Mouse (Mus musculus) forebrain, embryonic 15.5 days (tissue): ENCODE measurements around the gene Ctsc. TPM values are rescaled to one million over a fixed set of nuclear protein-coding genes. Genes with fewer than 3 reads are reported as not detected.

Experiments
- ATAC-seq: fragments of 200-750 bp; cut with Nextera tagmentation; replicated peaks from 2 replicates; pipeline ENCODE4 v1.8.0; 2017; ENCODE audit warnings: mild to moderate bottlenecking, moderate TSS enrichment, moderate library complexity
- H3K27ac ChIP-seq: fragments of 300-500 bp; sonication (generic); replicated peaks from 2 replicates; pipeline ENCODE4 v1.5.1; 2015; ENCODE audit warnings: mild to moderate bottlenecking, inconsistent platforms
- H3K27me3 ChIP-seq: fragments of 300-500 bp; sonication (generic); 2 replicates; pipeline ENCODE4 v1.6.1; 2015; ENCODE audit warnings: inconsistent platforms
- H3K36me3 ChIP-seq: fragments of 300-500 bp; sonication (generic); 2 replicates; pipeline ENCODE4 v1.6.1; 2015; ENCODE audit warnings: mild to moderate bottlenecking, inconsistent platforms
- H3K4me1 ChIP-seq: fragments of 300-500 bp; sonication (generic); 2 replicates; pipeline ENCODE4 v1.6.1; 2015; ENCODE audit warnings: inconsistent platforms
- H3K4me2 ChIP-seq: fragments of 300-500 bp; sonication (generic); replicated peaks from 2 replicates; pipeline ENCODE4 v1.6.1; 2015; ENCODE audit warnings: mild to moderate bottlenecking, inconsistent platforms
- H3K4me3 ChIP-seq: fragments of 300-500 bp; sonication (generic); 2 replicates; pipeline ENCODE4 v1.5.1; 2015; ENCODE audit warnings: mild to moderate bottlenecking, inconsistent platforms
- H3K9ac ChIP-seq: fragments of 300-500 bp; sonication (generic); replicated peaks from 2 replicates; pipeline ENCODE4 v1.6.1; 2015; ENCODE audit warnings: mild to moderate bottlenecking, inconsistent platforms
- H3K9me3 ChIP-seq: fragments of 300-500 bp; sonication (generic); 2 replicates; pipeline ENCODE4 v1.6.1; 2016; ENCODE audit warnings: inconsistent platforms
- WGBS: fragments of 180-500 bp; shearing (Covaris S2); methylation state at CpG from one replicate; pipeline ENCODE4 v1.1.7; 2015; ENCODE audit warnings: mixed read lengths; 5-methylcytosine and 5-hydroxymethylcytosine counted together
- polyA plus RNA-seq: library from polyadenylated mRNA; unstranded; fragments of >200 nt; fragmentation: Nextera tagmentation; extraction: Ambion mirVana; gene quantifications from 2 replicates; pipeline ENCODE4 v1.2.1, GENCODE M21; 2015

Ctsc gene
- polyA plus RNA-seq, 1 experiment from 2014 or later, result 10.7 TPM

DNA sequence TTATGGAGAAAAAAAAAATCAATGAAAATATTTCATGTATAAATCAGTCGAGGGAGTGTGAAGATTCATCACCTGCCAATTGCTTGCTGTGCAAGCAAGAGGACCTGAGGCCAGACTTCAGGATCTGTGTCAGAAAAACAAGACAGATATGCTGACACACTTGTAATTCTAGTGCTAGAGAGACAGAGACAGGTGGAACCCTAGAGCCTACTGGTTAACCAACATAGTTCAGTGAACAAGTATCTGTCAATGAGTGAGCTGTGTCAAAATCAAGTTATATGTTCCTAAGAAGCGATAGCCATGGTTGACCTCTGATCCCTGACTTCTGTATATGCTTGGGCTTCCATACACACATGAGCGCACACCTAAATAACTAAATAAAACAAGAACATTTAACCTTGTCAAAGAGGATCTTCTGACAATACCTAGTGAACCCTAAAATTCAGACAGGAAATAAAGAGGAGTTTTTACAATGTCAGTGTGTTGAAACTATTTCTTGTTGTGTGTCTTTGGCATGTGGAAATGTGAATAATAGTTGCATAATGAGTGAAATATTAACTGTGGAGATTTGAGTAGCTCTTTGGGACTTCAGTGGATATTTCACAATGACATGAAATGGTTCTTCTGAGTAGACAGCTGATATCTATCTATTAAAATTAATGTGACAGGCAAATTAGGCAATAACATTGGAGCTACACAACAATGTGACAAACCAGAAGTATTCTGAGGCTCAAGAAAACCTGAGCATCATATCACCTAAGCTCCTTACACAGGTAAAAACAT lies 32.7 kb downstream of the Ctsc start:
- Histone ChIP-seq H3K9ac (no peak overlapping the region), H3K27me3 (no peaks in the 10 kb centered on the region), H3K4me2 (no peak overlapping the region), H3K4me3 (no peak overlapping the region), H3K4me1 (no peaks in the 10 kb centered on the region), H3K27ac (no peak overlapping the region), H3K9me3 (no peaks in the 10 kb centered on the region), H3K36me3 (no peaks in the 10 kb centered on the region)
- WGBS, result 89% methylated on average over 3 of the region's 3 CpGs
- ATAC-seq, result no peak

DNA sequence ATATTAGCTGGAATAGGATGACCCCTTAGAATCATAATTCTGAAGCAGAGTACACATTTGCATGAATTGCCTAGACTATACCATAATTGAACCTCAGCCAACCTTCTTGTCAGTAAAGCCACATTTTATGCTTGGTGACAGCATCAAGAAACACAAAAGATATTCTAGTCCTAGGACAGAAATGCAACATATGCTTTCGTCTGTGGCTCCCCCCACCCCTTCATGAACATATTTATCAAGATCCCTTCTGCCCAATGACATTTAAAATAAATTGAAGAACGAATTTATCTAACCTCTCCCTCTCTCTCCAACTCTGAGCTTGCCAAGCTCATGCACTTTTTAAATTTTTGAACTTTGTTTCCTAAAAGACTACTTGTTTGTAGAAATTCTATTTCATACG lies 38.5 kb downstream of the Ctsc start:
- no peak overlapping the region for H3K27ac ChIP-seq
- H3K9ac ChIP-seq, result no peak overlapping the region
- no peaks in the 10 kb centered on the region for H3K36me3 ChIP-seq
- H3K4me2 ChIP-seq, result no peak overlapping the region
- 68% methylated on average over 3 of the region's 3 CpGs for WGBS
- H3K4me3 ChIP-seq, result no peak overlapping the region
- no peak for ATAC-seq
- H3K4me1 ChIP-seq, result no peaks in the 10 kb centered on the region
- H3K9me3 ChIP-seq, result no peaks in the 10 kb centered on the region
- H3K27me3 ChIP-seq, result no peaks in the 10 kb centered on the region

DNA sequence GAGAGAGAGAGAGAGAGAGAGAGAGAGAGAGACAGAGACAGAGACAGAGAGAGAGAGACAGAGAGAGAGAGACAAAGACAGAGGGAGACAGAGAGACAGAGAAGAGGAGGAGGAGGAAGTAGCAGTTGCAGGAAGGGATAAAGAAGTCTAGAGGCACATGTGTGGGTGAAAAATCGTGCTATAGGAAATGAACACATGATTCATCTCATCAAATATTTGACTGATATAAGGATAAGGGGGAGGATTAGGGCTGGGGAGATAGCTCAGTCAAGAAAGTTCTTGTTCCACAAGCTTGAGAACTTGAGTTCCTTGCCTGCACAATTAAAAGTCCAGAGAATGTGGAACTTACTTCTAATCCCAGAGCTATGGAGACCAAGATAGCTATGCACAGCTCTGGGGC lies 40.6 kb downstream of the Ctsc start:
- no peaks in the 10 kb centered on the region for H3K4me1 ChIP-seq
- no peaks in the 10 kb centered on the region for H3K27me3 ChIP-seq
- no peak overlapping the region for H3K27ac ChIP-seq
- no peak overlapping the region for H3K4me3 ChIP-seq
- no peaks in the 10 kb centered on the region for H3K36me3 ChIP-seq
- no peak overlapping the region for H3K4me2 ChIP-seq
- H3K9me3 ChIP-seq, result no peaks in the 10 kb centered on the region
- no peak overlapping the region for H3K9ac ChIP-seq
- WGBS, result 76% methylated on average over 1 of the region's 1 CpGs
- no peak for ATAC-seq

DNA sequence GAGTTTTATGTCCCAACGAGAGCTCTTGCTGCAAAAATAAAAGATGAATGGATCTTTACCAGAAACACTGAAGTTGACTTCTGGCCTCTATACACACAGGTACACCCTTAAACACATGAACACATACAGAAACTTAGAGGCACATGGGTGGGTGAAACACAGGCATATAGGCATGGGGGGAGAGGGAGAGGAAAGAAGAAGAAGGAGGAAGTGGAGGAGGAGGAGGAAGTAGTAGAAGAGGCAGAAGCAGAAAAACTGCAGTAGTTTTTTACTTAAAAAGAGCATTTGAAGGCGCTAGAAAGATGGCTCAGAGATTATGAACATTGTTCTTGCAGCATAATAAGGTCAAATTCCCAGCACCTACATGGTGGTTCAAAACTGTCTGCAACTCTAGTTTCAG lies 41.0 kb downstream of the Ctsc start:
- Histone ChIP-seq H3K4me1 (no peaks in the 10 kb centered on the region), H3K4me3 (no peak overlapping the region), H3K9ac (no peak overlapping the region), H3K4me2 (no peak overlapping the region), H3K9me3 (no peaks in the 10 kb centered on the region), H3K27ac (no peak overlapping the region), H3K27me3 (no peaks in the 10 kb centered on the region), H3K36me3 (no peaks in the 10 kb centered on the region)
- no peak for ATAC-seq
- 87% methylated on average over 2 of the region's 2 CpGs for WGBS

DNA sequence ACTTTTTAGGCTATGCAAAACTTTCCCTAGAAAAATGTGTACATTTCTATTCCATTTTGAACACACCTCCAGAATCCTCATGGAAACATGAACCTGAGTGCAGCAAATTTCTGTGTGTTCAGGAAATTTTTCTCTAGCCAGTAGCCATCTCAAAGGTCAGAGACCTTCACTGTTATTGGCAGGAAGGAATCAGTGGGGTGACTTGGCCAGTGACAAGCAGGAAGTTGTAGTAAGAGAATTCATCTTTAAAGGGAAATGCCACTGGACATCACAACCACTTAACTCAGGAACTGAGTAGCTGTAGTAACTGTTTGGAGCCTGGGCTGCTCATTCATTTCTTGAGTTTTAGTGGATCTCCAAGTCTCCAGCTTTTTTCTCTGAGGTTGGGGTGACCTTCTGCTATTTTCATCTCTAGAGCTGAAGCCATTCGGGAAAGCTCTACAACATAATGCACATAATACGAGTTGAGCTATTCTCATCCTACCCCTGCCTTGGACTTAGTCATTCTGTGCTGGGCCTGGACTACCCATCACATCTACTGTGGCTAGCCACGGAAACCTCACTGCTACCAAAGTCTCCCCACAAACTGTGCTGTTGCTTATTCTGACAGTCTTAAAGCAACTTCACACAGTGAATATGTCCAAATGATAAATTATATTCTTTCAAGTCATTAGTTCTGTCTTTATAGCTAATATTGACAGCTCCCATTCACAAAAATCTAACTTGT lies 41.7 kb downstream of the Ctsc start:
- 91% methylated on average over 3 of the region's 3 CpGs for WGBS
- no peak overlapping the region for H3K4me3 ChIP-seq
- H3K4me2 ChIP-seq, result no peak overlapping the region
- no peaks in the 10 kb centered on the region for H3K36me3 ChIP-seq
- no peaks in the 10 kb centered on the region for H3K27me3 ChIP-seq
- no peaks in the 10 kb centered on the region for H3K9me3 ChIP-seq
- H3K9ac ChIP-seq, result no peak overlapping the region
- no peak overlapping the region for H3K27ac ChIP-seq
- no peaks in the 10 kb centered on the region for H3K4me1 ChIP-seq
- no peak for ATAC-seq

DNA sequence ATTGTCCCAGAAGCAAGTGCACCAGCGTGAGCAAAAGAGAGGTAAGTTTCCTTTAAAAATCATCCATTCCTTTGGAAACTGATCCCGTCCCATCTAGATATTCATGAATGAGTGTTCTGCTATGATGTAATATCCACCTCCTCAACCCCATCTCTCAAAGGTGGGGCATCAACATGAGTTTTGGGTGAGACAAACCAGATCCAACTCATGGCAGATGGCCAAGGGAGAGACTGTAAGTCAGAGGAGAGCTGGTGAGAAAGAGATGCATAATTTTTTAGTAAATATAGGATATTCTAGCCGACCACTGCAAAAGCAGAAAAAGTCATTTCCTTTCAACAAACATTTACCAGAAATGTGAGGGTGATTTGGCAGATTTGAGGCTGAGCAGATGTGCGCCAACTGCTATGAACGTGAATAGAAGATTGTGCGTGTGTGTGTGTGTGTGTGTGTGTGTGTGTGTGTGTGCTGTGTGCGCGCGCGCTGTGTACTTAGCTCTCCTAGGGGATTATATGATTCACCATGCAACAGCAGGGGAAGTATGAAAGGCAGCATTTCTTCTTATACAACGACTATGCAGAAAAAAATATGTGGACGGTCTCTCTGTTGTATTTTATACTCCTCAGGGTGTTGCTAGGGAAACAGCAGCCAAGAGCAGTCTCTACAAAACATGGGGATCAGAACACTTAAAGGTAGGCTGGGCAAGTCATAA lies 42.9 kb downstream of the Ctsc start:
- ATAC-seq, result peak; percentile 85
- Histone ChIP-seq H3K4me3 (no peak overlapping the region), H3K9me3 (no peaks in the 10 kb centered on the region), H3K9ac (no peak overlapping the region), H3K36me3 (no peaks in the 10 kb centered on the region), H3K27ac (no peak overlapping the region), H3K27me3 (no peaks in the 10 kb centered on the region), H3K4me1 (no peaks in the 10 kb centered on the region), H3K4me2 (no peak overlapping the region)
- 55% methylated on average over 12 of the region's 12 CpGs for WGBS

DNA sequence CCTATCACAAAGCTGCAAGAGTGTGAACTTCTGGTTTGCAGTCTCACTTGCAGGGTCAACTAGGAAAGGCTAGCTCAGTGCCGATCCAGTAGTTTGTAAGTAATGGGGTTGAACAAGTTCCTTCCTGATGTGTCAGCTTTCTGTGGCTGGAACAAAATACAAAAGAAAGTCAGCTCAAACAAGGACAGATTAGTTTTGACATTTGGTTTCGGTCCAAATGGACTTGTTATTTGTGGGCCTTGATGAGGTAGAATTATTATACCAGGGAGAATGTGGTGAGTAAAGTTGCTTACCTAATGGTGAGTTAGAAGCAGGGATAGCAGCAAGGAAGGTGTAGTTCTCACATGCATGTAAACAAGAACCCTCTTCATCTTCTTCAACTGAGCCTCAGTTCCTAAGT lies 44.5 kb downstream of the Ctsc start:
- no peaks in the 10 kb centered on the region for H3K27me3 ChIP-seq
- H3K36me3 ChIP-seq, result no peaks in the 10 kb centered on the region
- 84% methylated on average over 2 of the region's 2 CpGs for WGBS
- no peak overlapping the region for H3K4me2 ChIP-seq
- H3K4me3 ChIP-seq, result no peak overlapping the region
- H3K9me3 ChIP-seq, result no peaks in the 10 kb centered on the region
- H3K4me1 ChIP-seq, result no peaks in the 10 kb centered on the region
- H3K27ac ChIP-seq, result no peak overlapping the region
- H3K9ac ChIP-seq, result no peak overlapping the region
- ATAC-seq, result no peak

DNA sequence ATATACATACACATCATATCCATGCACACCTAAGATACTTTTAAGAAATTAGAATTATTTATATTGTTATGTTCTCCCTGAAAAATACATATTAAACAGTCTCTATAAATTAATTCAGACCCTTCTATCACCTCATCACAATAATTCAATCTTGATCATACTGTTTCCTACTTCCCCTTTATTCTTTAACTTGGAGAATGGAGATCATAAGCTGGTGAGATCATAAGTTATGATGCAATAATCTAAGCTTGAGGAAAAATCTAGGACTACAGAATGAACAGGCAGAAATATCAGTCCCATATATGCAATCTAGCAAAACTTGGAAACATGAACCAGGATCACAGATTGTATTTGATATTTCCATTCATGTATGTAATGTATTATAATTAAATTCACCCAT lies 49.6 kb downstream of the Ctsc start:
- ATAC-seq, result no peak
- Histone ChIP-seq H3K36me3 (no peaks in the 10 kb centered on the region), H3K4me3 (no peak overlapping the region), H3K27ac (no peak overlapping the region), H3K4me2 (no peak overlapping the region), H3K9ac (no peak overlapping the region), H3K9me3 (no peaks in the 10 kb centered on the region), H3K4me1 (no peaks in the 10 kb centered on the region), H3K27me3 (no peaks in the 10 kb centered on the region)

DNA sequence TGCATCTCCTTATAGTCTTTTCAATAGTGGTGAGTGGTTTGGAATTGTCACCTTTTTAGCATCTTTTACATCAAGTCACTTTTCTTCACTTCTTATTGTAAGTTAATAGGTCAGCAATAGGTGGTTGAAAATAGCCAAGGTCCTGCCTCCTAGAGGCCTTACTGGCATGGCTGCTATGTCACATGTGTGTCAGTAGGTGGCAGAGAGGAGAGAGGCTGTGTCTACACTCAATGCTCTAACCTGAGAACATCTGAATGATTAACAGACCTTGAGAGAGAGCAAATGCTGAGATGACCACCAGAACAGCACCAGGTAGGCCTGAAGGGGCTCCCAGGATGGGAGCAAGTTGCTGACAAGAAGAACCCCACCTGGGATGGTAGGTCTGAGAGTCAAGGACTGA lies 65.9 kb downstream of the Ctsc start:
- Histone ChIP-seq H3K4me1 (no peaks in the 10 kb centered on the region), H3K4me2 (no peak overlapping the region), H3K9ac (no peak overlapping the region), H3K36me3 (no peaks in the 10 kb centered on the region), H3K27ac (no peak overlapping the region), H3K9me3 (no peaks in the 10 kb centered on the region), H3K4me3 (no peak overlapping the region), H3K27me3 (no peaks in the 10 kb centered on the region)
- no peak for ATAC-seq

DNA sequence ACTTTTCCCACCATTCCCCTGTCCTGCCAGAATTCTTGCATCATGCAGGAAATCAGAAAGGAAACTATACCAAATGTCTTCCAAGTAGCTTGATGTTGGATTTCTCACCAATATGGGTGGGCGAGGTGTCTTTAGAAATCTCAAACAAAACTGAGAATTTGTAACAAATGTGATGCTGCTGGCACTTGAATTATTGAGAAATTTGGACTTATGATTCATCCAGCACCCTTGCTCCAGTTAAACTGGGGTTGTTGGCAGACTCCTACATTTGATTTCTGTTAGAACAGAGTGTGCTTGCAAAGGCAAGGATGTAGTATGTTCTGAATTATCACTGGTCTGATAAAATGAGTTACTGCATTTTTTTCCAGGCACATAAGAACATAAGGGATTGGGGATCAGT lies 68.2 kb downstream of the Ctsc start:
- WGBS, result 90% methylated on average over 1 of the region's 1 CpGs
- no peak overlapping the region for H3K9ac ChIP-seq
- no peak overlapping the region for H3K27ac ChIP-seq
- no peaks in the 10 kb centered on the region for H3K36me3 ChIP-seq
- H3K4me3 ChIP-seq, result no peak overlapping the region
- no peaks in the 10 kb centered on the region for H3K27me3 ChIP-seq
- H3K9me3 ChIP-seq, result no peaks in the 10 kb centered on the region
- H3K4me1 ChIP-seq, result no peaks in the 10 kb centered on the region
- H3K4me2 ChIP-seq, result no peak overlapping the region
- no peak for ATAC-seq

DNA sequence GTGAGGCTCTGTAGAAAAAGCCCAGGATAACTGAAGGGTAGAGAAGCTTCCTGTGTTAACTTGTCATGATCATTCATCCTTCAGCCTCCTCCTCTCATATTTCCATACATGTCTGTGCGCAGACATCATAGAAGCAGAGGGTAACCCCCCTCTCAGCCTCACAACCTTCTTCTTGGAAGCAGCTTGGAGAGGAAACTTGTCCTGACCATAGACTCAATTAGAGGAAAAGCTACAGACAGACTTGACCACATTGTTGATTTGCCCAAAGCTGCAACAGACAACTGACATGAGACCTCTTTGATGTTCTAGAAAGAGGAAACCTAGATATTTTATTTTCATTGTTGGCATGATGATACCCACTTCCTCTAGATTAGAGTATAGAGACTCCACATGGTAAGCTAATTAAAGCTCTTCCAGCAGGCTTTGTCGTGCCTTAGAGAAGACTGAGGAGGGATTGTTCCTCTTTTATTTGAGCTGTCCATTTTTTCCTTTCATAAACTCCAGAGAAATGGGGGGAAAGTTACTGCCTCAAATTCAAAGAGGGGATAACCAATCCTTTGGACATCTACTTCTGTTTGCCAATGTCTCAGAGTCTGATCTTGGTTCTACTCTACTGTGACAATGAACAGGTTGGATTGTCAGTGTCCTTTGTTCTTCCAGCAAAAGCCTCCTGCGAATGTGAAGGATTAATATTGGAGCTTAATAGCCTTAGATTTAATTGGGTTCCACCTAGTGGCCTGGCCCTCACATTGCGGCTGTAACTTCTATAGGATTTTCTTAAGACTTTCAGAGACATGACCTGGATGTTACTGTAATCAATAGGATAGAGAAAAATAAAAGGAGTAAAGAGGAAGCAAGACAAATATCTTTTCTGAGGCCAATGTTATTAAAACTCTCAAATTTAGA lies 79.2 kb downstream of the Ctsc start:
- 44% methylated on average over 4 of the region's 4 CpGs for WGBS

More for the DNA sequence above, 79.2 kb downstream of the Ctsc start:
- Histone ChIP-seq H3K4me1 (no peaks in the 10 kb centered on the region), H3K4me3 (no peak overlapping the region), H3K36me3 (no peaks in the 10 kb centered on the region), H3K4me2 (no peak overlapping the region), H3K27ac (no peak overlapping the region), H3K9me3 (no peaks in the 10 kb centered on the region), H3K9ac (no peak overlapping the region), H3K27me3 (no peaks in the 10 kb centered on the region)
- no peak for ATAC-seq
